Mouse (Mus musculus) stomach, postnatal 0 days (tissue): ENCODE data around the gene Rbm4b. TPM values are rescaled to one million over a fixed set of nuclear protein-coding genes. Genes with fewer than 3 reads are reported as not detected.

ENCODE experiments used
- ATAC-seq: fragments of 200-750 bp; cut with Nextera tagmentation; 2 replicates; pipeline ENCODE4 v1.8.0; 2017; ENCODE audit not compliant: low FRiP score, low TSS enrichment
- DNase-seq: peaks from one replicate; pipeline ENCODE4 v3.0.0-alpha.2; 2016; ENCODE audit warnings: low spot score
- H3K27ac ChIP-seq: fragments of 300-500 bp; sonication (generic); replicated peaks from 2 replicates; pipeline ENCODE4 v1.5.1; 2014; ENCODE audit warnings: mild to moderate bottlenecking, control low read depth
- H3K27me3 ChIP-seq: fragments of 300-500 bp; sonication (generic); 2 replicates; pipeline ENCODE4 v1.6.1; 2014; ENCODE audit warnings: low read length; ENCODE audit not compliant: control insufficient read depth, insufficient read depth
- H3K36me3 ChIP-seq: fragments of 300-500 bp; sonication (generic); 2 replicates; pipeline ENCODE4 v1.6.1; 2014; ENCODE audit warnings: low read length, mixed read lengths; ENCODE audit not compliant: control insufficient read depth, insufficient read depth
- H3K4me1 ChIP-seq: fragments of 300-500 bp; sonication (generic); replicated peaks from 2 replicates; pipeline ENCODE4 v1.6.1; 2014; ENCODE audit warnings: antibody characterized with exemption; ENCODE audit not compliant: control insufficient read depth, insufficient read depth
- H3K4me2 ChIP-seq: fragments of 300-500 bp; sonication (generic); replicated peaks from 2 replicates; pipeline ENCODE4 v1.6.1; 2014; ENCODE audit warnings: low read depth, mild to moderate bottlenecking, control low read depth, moderate library complexity
- H3K4me3 ChIP-seq: fragments of 300-500 bp; sonication (generic); 2 replicates; pipeline ENCODE4 v1.5.1; 2014; ENCODE audit warnings: low read depth, low read length, control low read depth
- H3K9ac ChIP-seq: fragments of 300-500 bp; sonication (generic); 2 replicates; pipeline ENCODE4 v1.6.1; 2014; ENCODE audit warnings: mild to moderate bottlenecking, low read length, control low read depth, mixed read lengths
- H3K9me3 ChIP-seq: fragments of 300-500 bp; sonication (generic); 2 replicates; pipeline ENCODE4 v1.6.1; 2016; ENCODE audit warnings: low read length; ENCODE audit not compliant: control insufficient read depth
- CTCF ChIP-seq: IDR thresholded peaks from 2 replicates; pipeline ENCODE4 v1.5.1; 2016; ENCODE audit warnings: antibody characterized with exemption, low read depth, mild to moderate bottlenecking, moderate library complexity
- EP300 ChIP-seq: optimal IDR thresholded peaks from 2 replicates; pipeline ENCODE3; 2016; ENCODE audit warnings: antibody characterized with exemption
- WGBS: fragments of 180-500 bp; shearing (Covaris S2); extraction: QIAGEN DNeasy Blood & Tissue Kit; methylation state at CpG from one replicate; pipeline ENCODE4 v1.1.7; 2014; 5-methylcytosine and 5-hydroxymethylcytosine counted together
- polyA plus RNA-seq: library from polyadenylated mRNA; unstranded; fragments of >200 nt; fragmentation: Nextera tagmentation; extraction: Ambion mirVana; gene quantifications from 2 replicates; pipeline ENCODE4 v1.2.1, GENCODE M21; 2015

Gene Rbm4b
- polyA plus RNA-seq, 1 experiment from 2014 or later = 17.6 TPM

- Histone ChIP-seq H3K4me3 (no peak overlapping the region), H3K9me3 (no peaks in the 10 kb centered on the region), H3K27me3 (no peaks in the 10 kb centered on the region), H3K36me3 (peaks cover 15% of the 10 kb centered on the region), H3K27ac (no peak overlapping the region), H3K4me2 (no peak overlapping the region), H3K4me1 (no peaks in the 10 kb centered on the region), H3K9ac (no peak overlapping the region)
- TF ChIP-seq EP300 (no peak), CTCF (no peak)
- ATAC-seq (no peak), DNase-seq (no peak)
- WGBS = 70% methylated on average over 7 of the region's 7 CpGs
Observed at GRCm38 (mm10) chr19:4785206-4785605, 28.9 kb downstream of the Rbm4b start.

- WGBS = 91% methylated on average over 2 of the region's 2 CpGs
- Histone ChIP-seq H3K4me2 (no peak overlapping the region), H3K27ac (no peak overlapping the region), H3K27me3 (no peaks in the 10 kb centered on the region), H3K36me3 (peaks cover 15% of the 10 kb centered on the region), H3K9ac (no peak overlapping the region), H3K9me3 (no peaks in the 10 kb centered on the region), H3K4me3 (no peak overlapping the region), H3K4me1 (no peaks in the 10 kb centered on the region)
- DNase-seq (no peak), ATAC-seq (no peak)
- TF ChIP-seq CTCF (no peak), EP300 (no peak)
Observed at GRCm38 (mm10) chr19:4786313-4786712, 30.0 kb downstream of the Rbm4b start.

GRCm38 (mm10) chr19:4793281-4793830 lies 37.1 kb downstream of the Rbm4b start:
- TF ChIP-seq CTCF = no peak
- no peak for TF ChIP-seq EP300
- under 1% methylated on average over 16 of the region's 16 CpGs for WGBS
- ATAC-seq (peak; percentile 50; the same call in 1 of the 2 replicates), DNase-seq (peak; percentile 75)
- Histone ChIP-seq H3K36me3 (peaks cover 3% of the 10 kb centered on the region), H3K9ac (peak overlapping the region; percentile 79), H3K27me3 (no peaks in the 10 kb centered on the region), H3K9me3 (no peaks in the 10 kb centered on the region), H3K4me3 (peak overlapping the region; percentile 66), H3K27ac (peak overlapping the region; percentile 90), H3K4me2 (peak overlapping the region; percentile 64), H3K4me1 (no peaks in the 10 kb centered on the region)

- peaks cover 3% of the 10 kb centered on the region for H3K36me3 ChIP-seq
- H3K4me2 ChIP-seq = peak within 1 kb of the TSS; percentile 71
- ATAC-seq (peak; percentile 98), DNase-seq (peak; percentile 96)
- H3K4me1 ChIP-seq = no peaks in the 10 kb centered on the region
- H3K9ac ChIP-seq = peak within 1 kb of the TSS; percentile 79
- H3K4me3 ChIP-seq = peak within 1 kb of the TSS; percentile 66
- no peaks in the 10 kb centered on the region for H3K9me3 ChIP-seq
- no peak for TF ChIP-seq EP300
- no peak; the same call in 1 of the 2 replicates for TF ChIP-seq CTCF
- WGBS = under 1% methylated on average over 31 of the region's 31 CpGs
- H3K27ac ChIP-seq = peak within 1 kb of the TSS; percentile 90
- H3K27me3 ChIP-seq = no peaks in the 10 kb centered on the region
Observed at GRCm38 (mm10) chr19:4793831-4794422, 37.6 kb downstream of the Rbm4b start, which contains the start of gene Rbm4. Gene Rbm4 (minus strand): TSS chr19:4793901.

- no peaks in the 10 kb centered on the region for H3K27me3 ChIP-seq
- H3K27ac ChIP-seq = no peak overlapping the region
- no peak overlapping the region for H3K9ac ChIP-seq
- no peak overlapping the region for H3K4me2 ChIP-seq
- TF ChIP-seq EP300 (no peak), CTCF (no peak)
- no peak for DNase-seq
- no peak overlapping the region for H3K4me3 ChIP-seq
- 50% methylated on average over 1 of the region's 1 CpGs for WGBS
- no peaks in the 10 kb centered on the region for H3K9me3 ChIP-seq
- peaks cover 12% of the 10 kb centered on the region for H3K36me3 ChIP-seq
- no peaks in the 10 kb centered on the region for H3K4me1 ChIP-seq
- no peak for ATAC-seq
Observed at GRCm38 (mm10) chr19:4795929-4796328, 39.6 kb downstream of the Rbm4b start.

- Histone ChIP-seq H3K4me2 (no peak overlapping the region), H3K4me3 (no peak overlapping the region), H3K27ac (no peak overlapping the region), H3K9me3 (no peaks in the 10 kb centered on the region), H3K27me3 (no peaks in the 10 kb centered on the region), H3K9ac (no peak overlapping the region), H3K4me1 (no peaks in the 10 kb centered on the region), H3K36me3 (peaks cover 26% of the 10 kb centered on the region)
- ATAC-seq (no peak), DNase-seq (no peak)
- WGBS = 92% methylated on average over 2 of the region's 2 CpGs
- TF ChIP-seq EP300 (no peak), CTCF (no peak)
Observed at GRCm38 (mm10) chr19:4797846-4798245, 41.5 kb downstream of the Rbm4b start.
